Mouse (Mus musculus) adrenal gland, postnatal 25 days (tissue): Measurements from ENCODE around the gene Atrn. TPM values are rescaled to one million over a fixed set of nuclear protein-coding genes. Genes with fewer than 3 reads are reported as not detected.

ENCODE experiments used
- DNase-seq: peaks from one replicate; pipeline ENCODE4 v3.0.0; 2021; ENCODE audit warnings: mixed read lengths
- total RNA-seq: library from RNA; stranded (reverse); gene quantifications from 2 replicates; pipeline ENCODE4 v1.2.3, GENCODE M21; 2021

Atrn gene
- total RNA-seq, 1 experiment from 2014 or later, result 41.2 TPM

GRCm38 (mm10) chr2:131040854-131041825 lies 134.8 kb downstream of the Atrn start:
- DNase-seq, result peak; percentile 43

DNA sequence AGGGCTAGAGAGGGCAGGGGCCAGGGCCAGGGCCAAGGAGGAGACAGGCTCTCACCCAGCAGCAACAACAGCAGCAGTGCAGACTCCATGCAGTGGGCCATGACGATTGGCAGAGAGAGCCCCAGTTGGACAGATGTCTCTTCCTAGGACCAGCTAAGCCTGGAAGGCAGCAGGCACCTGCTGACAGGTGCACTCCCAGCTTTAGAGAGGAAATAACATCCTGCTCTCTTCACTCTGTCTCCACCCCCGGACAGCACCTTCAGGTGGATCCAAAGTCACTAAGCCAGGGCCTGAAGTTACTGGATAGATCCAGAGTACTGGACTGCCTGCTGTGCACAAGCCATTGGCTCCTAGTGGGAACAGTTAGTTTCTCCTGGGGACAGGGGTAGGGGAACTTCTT lies 136.7 kb downstream of the Atrn start, which contains the start of gene Gfra4:
TSS of gene Gfra4 (minus strand) at position 101 of the 400 bp plus-strand sequence.
- no peak for DNase-seq

DNA sequence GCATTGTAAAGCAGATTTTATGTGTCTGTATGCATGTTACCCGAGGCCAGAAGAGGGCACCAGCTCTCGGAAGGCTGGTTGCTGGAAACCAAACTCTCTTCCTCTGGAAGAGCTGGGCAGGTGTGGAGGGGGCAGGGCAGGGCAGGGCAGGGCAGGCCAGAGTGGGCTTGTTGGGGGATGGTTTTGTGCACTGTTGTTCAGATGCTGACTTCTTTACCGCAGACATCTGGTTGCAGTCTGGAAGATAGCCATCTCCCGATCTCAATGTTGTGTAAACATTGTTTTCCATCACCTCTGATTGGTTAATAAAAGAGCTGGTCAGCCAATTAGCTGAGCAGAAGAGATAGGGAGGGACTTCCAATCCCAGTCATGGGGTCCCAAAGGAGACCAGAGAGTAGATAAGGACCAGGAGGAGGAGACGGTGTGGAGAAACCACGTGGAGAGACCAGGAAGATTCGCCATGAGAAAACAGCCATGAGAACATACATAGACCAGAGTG lies 138.1 kb downstream of the Atrn start:
- no peak for DNase-seq

- DNase-seq, result no peak
Observed at GRCm38 (mm10) chr2:131044989-131045720, 138.9 kb downstream of the Atrn start.

DNA sequence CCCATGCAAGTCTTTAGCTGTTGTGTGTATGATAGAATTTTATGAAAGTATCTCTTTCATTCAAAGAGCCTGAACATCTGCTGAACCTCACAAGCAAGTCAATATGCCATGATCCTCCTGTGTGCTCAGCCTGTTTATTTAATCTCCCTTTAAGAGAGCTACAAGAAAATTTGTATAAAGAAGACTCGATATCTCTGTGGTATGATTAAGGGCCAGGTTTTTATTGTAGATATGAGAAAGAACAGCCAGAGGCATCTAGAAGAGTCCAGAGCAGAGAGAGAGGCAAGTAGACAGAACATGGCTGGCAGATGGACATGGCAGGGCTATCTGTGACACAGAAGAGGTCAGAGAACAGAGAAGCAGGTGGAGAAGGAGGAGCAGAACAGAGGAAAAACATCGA lies 139.7 kb downstream of the Atrn start:
- no peak for DNase-seq

GRCm38 (mm10) chr2:131052043-131052442 lies 145.7 kb downstream of the Atrn start:
- no peak for DNase-seq

GRCm38 (mm10) chr2:131052862-131053418 lies 146.6 kb downstream of the Atrn start:
- no peak for DNase-seq

- no peak for DNase-seq
Observed at GRCm38 (mm10) chr2:131053851-131054645, 147.8 kb downstream of the Atrn start.

DNA sequence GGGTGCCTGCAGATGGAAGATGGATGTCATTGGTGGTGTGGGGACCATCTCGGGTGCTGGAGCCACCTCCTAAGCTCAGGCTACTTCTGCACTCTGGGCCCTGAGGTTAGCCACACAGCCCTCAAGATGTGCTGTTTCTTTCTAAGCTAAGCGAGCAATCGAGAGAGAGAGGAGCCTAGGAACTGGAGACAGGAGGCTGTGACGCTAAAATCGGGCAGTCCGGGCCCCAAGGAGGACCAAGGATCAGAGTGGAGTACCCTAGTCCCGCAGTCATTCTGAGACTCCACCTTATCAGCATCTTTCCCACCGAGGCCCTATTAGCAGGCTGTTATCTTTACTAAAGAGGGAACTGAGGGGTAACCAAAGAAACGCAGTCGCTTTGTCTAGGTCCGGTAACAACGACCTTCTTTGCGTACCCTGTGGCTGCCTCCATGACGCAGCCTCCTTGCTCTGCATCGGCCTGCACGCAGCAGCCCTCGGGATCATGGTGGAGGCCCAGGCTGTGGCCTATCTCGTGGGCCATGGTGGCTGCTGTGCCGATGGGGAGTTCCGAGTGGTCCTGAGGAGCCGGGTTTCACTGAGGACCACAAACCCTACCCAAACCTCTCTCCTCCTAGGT lies 148.5 kb downstream of the Atrn start:
- no peak for DNase-seq

- DNase-seq, result peak; percentile 41
Observed at GRCm38 (mm10) chr2:131055631-131056030, 149.3 kb downstream of the Atrn start.

DNA sequence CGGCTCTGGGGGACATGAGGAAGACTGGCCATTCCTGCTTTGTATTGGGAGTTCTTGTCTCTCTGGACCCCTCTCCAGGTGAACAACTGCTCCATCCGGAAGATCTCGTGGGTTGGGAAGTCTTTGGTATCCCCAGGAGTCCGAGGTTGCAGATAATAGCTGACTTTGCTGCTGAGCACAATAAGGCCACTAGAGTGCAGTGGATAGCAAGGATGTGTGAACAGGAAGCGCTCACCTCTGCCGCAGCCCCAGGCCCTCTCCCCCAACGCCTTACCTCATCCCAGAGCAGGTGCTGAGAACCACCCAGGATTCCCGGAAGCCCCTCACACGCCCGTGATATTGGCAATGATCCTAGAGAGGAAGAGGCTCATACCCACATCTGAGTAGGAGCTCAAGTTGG lies 149.9 kb downstream of the Atrn start:
- no peak for DNase-seq

DNA sequence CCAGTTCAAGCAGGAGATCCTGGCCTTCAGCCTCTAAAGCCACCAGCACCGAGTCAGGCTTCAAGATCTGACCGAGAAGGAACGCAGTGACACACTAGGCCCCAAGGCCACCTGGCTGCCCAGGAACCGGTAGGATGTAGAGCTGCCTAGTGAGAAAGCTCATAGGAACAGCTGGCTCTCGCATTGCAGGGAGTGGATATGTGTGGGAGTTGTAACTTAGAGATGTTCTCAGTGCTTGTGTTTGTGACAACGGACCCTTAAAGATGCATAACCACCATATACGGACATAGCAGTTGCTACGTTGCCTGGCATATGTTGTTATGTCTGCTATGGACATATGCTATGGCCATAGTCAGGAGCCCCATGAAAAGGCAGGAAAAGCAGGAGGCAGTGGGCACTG lies 152.4 kb downstream of the Atrn start:
- DNase-seq, result no peak

- DNase-seq, result peak; percentile 57
Observed at GRCm38 (mm10) chr2:131059377-131059776, 153.1 kb downstream of the Atrn start.

- DNase-seq, result no peak
Observed at GRCm38 (mm10) chr2:131059781-131060540, 153.7 kb downstream of the Atrn start.

GRCm38 (mm10) chr2:131060784-131061183 lies 154.5 kb downstream of the Atrn start:
- no peak for DNase-seq

GRCm38 (mm10) chr2:131061607-131062006 lies 155.3 kb downstream of the Atrn start:
- DNase-seq, result no peak

DNA sequence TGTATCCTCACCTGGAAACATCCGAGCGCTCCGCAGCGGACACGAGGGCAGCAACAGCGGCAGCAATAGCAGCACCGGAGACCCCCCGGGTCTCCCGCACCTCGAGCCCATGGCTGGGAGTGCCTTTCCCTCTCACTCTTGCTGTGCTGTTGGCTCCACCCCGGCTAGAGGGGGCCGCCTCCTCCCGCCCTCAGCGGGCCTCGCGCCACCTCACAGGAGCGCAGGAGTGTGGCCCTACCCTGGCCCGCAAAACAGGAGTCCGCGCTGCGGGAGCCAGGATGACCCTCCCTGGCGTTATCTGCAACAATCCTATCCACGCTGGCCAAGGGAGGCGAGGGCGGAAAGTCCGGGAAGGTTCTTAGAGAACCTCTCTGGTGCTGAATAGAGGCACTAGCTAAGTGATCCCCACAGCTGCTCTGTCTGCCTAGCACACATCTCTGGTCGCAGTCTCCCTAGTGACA lies 157.1 kb downstream of the Atrn start, which contains the start of gene Adam33:
TSS of gene Adam33 (minus strand) at position 411 of the 461 bp plus-strand sequence.
- no peak for DNase-seq

DNA sequence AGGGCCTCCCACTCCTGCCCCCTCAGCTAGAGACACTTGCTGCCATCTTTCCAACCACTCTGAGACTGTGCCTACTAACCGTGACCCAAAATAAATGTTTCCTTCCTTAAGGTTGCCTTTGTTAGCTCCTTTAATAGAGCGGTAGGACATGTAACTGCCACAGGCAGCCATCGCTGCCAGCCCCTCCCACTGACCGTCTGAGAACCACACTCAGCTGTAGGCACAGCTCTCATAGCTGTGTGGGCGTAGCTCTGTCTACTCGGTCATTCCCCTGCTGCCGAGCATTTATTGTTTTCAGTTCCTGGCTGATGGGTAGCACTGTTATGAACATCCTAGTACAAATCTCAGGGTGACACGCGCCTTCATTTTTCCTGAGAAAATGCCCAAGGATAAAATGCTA lies 160.0 kb downstream of the Atrn start:
- DNase-seq, result no peak

- DNase-seq, result peak; percentile 58
Observed at GRCm38 (mm10) chr2:131067481-131067880, 161.2 kb downstream of the Atrn start.

DNA sequence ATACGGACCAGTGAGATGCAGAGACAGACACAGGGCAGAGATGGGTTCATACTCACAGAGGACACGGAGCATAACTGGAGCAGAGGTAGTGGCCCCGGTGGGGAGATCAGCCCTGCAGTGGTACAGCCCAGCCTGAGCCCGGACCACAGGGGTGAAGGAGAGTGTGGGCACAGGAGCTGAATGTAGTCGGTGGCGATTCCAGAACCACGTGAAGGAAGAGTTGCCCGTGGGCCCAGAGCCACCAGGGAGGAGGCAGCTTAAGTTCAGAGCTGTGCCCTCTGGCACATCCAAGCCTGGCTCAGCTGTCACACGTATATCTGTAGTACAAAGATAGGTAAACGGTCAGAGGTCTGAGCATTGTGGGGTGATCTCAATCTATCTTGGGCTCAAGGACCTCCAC lies 166.2 kb downstream of the Atrn start:
- DNase-seq, result no peak
